Mouse (Mus musculus): Measurements from ENCODE around the gene Olfr697.
"Not testable (repeated sequence)": the region's sequence is repeated elsewhere in the genome, so short reads cannot be mapped to it uniquely, and the experiment has no call there.

Gene Olfr697

DNA sequence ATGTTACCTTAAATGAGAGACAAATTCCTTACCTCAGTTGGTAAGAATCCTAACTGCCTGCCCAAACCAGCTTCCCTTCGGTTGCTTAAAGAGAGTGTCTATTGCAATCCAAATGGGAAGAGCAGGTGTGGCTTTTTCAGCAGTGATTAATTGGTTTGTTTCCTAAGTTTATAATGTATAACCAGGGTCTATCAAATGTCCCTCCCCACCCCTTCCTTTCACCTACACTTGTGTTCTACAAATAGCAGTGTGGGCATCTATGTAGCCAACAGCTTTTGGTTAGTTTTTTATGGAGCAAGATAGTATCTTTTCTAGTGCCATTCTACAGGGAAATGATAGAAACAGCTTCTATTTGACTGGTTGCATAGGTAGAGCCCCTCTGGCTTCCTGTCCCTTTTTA is at the start of gene Olfr697:
Gene Olfr697 (minus strand): TSS at position 101 of the 400 bp plus-strand sequence.
- no peak for DNase-seq (ENCODE audit: low spot score in 2 of 2)

DNA sequence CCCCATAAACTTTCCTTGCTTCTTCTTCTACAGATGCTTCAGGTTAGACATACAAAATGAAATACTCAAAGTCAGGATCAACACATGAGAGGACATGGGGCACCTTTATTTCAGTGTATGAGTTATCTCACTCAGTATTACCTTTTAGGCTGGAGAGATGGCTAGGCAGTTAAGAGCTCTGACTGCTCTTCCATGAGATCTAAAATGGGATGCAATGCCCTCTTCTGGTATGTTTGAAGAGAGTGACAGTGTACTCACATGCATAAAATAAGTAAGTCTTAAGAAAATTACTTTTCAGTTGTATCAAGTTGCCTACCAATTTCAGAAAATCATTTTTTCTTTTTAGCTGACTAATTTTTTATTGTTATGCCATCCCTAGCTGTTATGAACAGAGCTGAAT is 46.1 kb upstream of the Olfr697 start:
- peak in 1 of 2 experiments; percentile 17 for DNase-seq (ENCODE audit: low spot score in 2 of 2)

DNA sequence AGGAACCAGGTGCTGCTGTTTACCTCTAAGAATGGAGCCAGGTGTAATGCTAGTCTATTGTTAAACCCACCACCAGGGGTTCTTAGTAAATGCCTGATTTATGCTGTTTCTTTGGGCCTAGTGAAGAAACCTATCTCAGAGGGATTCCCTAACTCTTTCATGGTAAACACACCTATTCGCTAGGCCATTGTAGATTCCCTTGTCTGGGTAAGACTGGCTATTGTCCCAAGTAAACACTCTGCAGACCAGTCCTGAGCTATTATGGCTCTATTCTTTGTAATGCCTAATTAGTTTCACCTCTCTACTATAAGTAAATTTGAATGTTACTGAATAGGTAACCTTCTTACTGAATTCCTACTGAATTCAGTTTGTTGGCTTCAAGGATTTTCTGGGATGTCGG is 18.8 kb upstream of the Olfr697 start:
- DNase-seq (ENCODE audit: low spot score in 2 of 2), result not testable (repeated sequence)

DNA sequence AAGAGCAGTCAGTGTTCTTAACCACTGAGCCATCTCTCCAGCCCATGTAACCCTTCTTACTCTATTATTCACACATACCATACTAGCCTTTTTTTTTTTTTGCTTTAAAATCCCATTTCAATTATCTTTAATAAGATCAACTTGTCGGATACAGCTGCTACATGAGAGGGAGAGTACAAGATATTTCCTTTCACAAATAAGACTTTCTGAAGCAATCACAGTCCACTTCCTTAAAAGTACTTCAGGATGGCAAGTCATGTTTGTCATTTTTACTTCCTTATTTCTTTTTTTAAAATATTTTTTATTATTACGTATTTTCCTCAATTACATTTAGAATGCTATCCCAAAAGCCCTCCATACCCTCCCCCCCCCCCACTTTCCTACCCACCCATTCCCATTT is 16.6 kb upstream of the Olfr697 start:
- no peak for DNase-seq (ENCODE audit: low spot score in 2 of 2)

DNA sequence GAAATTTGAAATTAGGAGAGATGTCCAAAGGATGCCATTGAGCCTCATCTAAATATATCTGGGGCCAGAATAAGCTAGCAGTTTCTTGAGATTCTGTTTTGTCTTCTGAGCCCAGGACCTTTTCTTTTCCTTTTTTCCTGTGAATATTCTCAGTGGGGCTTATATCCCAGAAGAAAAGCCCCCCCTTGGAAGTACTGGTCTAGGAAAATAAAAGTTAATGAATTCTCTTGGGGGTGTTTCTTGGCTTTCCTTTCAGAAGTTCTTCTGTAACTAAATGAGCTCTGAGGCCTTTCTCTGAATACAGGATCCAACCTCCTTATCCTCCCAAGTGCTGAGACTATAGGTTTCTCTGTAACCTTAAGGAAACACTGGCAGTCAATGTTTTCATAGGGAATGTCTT is 13.1 kb upstream of the Olfr697 start, which contains the start of gene Olfr698:
Gene Olfr698 (minus strand): TSS at position 101 of the 400 bp plus-strand sequence.
- no peak for DNase-seq (ENCODE audit: low spot score in 2 of 2)

DNA sequence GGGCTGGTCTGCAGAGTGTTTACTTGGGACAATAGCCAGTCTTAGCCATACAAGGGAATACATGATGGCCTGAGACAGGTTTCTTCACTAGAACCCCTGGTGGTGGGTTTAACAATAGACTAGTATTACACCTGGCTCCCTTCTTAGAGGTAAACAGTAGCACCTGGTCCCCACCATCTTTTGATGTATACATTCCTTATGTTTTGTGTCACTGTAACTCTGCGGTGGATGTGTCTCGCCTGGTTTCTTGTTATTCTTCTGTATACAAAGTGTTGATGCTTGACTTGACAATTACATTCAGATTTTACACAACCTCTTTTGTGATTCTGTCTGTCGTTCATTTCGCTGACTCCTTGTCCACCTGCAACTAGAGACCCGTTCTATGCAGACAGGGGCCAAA is 3.6 kb upstream of the Olfr697 start:
- DNase-seq (ENCODE audit: low spot score in 2 of 2), result no peak

DNA sequence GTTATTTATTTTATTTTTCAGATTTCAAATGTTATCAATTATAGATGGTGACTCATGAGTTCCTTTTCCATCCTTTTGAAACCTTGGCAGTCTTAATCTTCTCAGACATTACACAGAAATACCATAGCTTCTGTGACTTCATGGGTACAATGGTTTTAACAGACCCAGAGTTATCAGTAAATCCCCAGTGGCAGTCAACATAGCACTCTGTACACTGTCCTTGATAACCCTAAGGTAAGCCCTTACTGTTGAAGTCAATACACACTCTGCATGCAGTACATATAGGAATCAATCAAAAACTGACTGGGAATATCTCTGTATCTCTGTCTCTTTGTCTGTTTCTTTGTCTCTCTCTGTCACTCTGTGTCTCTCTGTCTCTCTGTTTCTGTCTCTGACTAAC is 5.2 kb downstream of the Olfr697 start:
- DNase-seq (ENCODE audit: low spot score in 2 of 2), result no peak

DNA sequence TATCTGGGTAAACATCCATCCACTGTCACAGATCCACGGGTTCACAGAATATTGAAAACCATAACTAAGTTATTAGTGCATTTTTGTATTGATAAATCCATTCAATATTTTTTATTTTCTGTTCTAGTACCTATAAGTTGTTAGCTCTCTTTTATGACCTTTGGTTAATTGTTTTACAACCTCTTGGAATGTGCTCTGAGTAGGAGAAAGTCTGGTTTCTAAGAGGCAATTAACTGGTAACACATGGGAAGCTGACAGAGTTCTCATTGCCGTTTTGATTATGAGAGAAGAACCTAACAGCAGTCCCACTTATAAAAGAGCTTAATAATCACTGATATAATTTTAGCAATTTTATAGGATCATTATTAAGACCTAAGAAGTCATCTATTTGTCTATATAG is 8.5 kb downstream of the Olfr697 start:
- DNase-seq (ENCODE audit: low spot score in 2 of 2), result no peak

DNA sequence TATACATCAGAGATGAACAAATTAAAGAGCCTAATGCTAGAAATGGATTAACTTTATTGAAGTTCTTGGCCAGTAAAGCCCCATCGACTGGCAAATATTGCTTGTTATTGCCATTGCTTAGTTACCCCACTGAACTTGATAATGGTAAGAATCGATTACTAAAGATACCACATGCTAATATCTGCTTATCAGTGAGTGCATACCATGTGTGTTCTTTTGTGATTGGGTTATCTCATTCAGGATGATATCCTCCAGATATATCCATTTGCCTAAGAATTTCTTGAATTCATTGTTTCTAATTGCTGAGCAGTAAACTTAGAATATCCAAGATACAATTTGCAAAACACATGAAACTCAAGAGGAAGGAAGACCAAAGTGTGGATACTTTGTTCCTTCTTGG is 16.6 kb downstream of the Olfr697 start:
- DNase-seq (ENCODE audit: low spot score in 2 of 2), result not testable (repeated sequence)

DNA sequence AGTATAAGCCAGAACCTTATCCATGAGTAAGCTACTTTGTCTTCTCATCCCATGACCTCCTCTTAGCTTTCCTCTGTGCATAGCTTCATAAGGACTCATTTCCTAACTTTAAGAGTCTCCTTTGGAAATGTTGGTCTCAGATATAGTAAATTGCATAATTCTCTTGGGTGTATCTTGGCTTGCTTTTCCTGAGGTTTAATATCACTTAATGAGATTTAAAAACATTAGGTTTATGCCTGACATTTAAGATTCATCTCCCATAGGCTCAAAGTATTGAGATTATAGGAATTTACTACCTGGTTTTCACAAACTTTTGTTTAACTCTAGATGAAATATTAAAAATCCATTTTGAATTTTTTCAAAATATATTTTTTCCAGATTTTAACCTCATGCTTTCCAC is 25.9 kb downstream of the Olfr697 start, which contains the start of gene Olfr695:
Gene Olfr695 (minus strand): TSS at position 101 of the 400 bp plus-strand sequence.
- no peak for DNase-seq (ENCODE audit: low spot score in 2 of 2)

DNA sequence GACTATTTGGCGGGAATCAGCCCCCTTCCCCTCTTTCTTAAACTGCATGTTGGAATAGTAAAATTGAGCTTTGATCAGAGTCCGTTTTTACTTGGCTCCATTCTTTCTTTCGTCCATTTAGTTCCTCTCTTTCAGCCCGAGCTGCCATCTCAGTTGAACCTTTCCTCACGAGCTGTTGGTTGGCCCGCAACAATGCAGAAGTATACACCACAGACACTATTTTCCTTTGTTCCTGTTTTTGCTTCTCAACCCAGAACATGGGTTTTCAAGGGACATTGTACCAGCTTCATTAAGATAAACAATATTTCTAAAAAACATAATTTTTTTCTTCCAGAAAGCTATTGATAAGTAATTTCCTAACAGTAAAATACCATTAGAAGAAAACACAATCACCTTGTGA is 30.8 kb downstream of the Olfr697 start:
- DNase-seq (ENCODE audit: low spot score in 2 of 2), result peak in 1 of 2 experiments; percentile 11

DNA sequence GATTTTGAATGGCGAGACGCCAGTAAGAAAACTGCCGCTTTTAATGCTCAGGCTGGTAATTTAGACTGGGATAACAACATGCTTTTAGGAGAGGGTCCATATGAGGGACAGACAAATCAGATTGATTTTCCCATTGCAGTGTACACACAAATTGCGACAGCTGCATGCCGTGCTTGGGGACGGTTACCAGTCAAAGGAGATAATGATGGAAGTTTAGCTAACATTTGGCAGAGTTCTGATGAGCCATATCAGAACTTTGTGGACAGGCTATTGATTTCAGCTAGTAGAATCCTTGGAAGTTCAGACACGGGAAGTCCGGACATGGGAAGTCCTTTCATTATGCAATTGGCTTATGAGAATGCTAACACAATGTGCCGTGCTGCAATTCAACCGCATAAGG is 34.5 kb downstream of the Olfr697 start:
- DNase-seq (ENCODE audit: low spot score in 2 of 2), result not testable (repeated sequence)

DNA sequence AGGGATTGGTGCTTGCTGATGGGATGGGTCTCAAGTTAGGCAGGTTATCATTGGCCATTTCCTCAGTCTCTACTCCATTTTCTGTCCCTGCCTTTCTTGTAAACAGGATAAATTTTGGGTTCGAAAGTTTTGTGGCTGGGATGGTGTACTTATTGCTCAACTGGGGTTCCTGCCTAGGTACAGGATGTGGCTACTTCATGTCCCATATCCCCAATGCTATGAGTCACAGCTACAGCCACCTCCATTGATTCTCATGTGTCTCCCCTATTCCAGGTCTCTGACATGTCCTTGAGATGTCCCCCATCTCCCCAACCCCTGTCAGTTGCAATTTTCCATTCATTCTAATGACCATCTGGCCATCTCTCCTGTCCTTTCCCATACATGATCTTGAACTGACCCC is 45.4 kb downstream of the Olfr697 start:
- DNase-seq (ENCODE audit: low spot score in 2 of 2), result no peak

DNA sequence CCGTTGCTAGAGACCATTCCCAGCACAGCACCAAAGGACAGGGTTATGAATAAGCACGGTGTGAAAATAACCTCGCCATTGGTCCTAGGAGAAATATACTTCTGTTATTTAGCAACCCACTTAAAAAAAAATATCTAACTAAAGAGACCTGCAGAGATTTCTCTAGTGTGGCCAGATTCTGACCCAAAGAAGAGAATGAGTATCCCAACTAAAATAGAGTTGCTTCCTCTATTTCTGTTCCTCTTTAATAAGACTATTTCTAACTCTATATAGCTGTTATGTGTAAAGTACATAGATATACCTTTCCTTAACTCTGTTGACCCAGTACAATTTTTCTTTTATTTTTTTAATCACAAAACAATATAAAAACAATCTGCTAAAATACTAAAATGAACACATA is 49.3 kb downstream of the Olfr697 start:
- no peak for DNase-seq (ENCODE audit: low spot score in 2 of 2)

DNA sequence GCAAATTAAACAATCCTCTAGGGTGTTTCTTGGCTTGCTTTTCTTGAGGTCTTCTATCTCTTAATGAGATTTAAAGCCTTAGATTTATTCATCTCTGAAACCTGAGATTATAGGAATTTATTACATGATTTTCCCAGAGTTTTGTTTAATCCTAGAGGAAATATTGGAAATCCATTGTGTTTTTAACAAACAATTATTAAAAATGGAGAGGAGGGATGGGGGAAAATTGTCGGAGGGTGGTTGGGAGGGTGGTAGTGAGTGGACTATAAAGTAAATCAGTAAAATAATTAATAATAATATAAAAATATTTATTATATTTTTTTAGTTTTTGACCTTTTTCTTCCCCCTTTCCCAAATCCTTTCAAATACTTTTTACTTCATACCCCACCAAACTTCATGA is 50.5 kb downstream of the Olfr697 start, which contains the start of gene Olfr694:
Gene Olfr694 (minus strand): TSS at position 101 of the 400 bp plus-strand sequence.
- no peak for DNase-seq (ENCODE audit: low spot score in 2 of 2)

All from spleen, postnatal 36 days (tissue).